Mouse (Mus musculus) liver, embryonic 14.5 days (tissue): ENCODE measurements at regions not wholly inside any gene's neighbourhood (a gene's known extent, or its start where the extent isn't known, plus 50 kb on each side); places are given as distances from the start of the nearest gene placed in this dataset.

Source experiments
- CTCF ChIP-seq: IDR thresholded peaks from 2 replicates; pipeline ENCODE4 v1.5.1; 2016; ENCODE audit warnings: antibody characterized with exemption, low read depth, control low read depth
- EP300 ChIP-seq: IDR thresholded peaks from 2 replicates; pipeline ENCODE4 v1.6.1; 2016; ENCODE audit warnings: antibody characterized with exemption, low read depth

DNA sequence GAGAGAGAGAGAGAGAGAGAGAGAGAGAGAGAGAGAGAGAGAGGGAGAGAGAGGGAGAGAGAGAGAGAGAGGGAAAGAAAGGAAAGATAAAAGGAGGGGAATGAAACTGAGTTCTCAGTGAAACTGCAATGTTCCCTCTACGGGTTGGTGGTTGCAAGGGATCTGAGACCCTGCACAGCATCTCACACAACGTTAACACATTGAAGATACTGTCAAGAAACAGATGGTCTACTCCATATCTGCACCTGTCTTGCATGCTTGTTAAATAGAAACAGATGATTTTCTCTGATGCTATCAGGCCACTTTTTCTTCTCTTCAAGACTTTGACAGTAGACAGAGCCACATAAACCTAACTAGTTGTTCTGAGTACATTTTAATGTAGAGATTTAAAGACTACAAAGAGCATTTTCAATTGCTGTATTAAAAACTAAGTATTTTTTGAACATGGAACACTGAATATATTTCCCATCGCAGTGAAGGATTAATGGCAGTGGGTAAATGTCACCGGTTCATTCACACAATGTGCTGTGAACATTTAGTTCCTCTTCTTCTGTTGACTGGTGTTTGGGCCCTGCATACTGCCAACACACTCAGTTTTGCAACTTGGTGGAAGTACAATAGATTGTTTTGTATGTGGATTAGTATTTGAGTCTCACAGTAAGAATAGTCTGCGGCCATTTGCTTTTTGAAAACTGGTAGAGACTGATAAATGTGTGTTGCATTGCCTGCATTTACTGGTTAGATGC is 270.8 kb downstream of the Epha7 start:
- TF ChIP-seq CTCF (no peak), EP300 (no peak)
